Mouse (Mus musculus) adrenal gland, adult 8-10 months (tissue): ENCODE data around the gene Lef1. TPM values are rescaled to one million over a fixed set of nuclear protein-coding genes. Genes with fewer than 3 reads are reported as not detected.
A peak's percentile ranks its signal among the peaks of the same experiment; 100 is the strongest.

Experiments used
- DNase-seq: peaks from one replicate; pipeline ENCODE4 v3.0.0; 2022
- total RNA-seq, 4 experiments: library from RNA; stranded (reverse); gene quantifications; 2 replicates each; pipeline ENCODE4 v1.2.4; 2022

The Lef1 gene
- total RNA-seq, 4 experiments from 2014 or later: 9.3 to 21.7 (median 13.4) TPM

GRCm38 (mm10) chr3:131108094-131108653 is 2.1 kb upstream of the Lef1 start:
- DNase-seq: no peak

- no peak for DNase-seq
Measured at GRCm38 (mm10) chr3:131109066-131109685, 1.1 kb upstream of the Lef1 start.

GRCm38 (mm10) chr3:131109686-131110070 is 593 bp upstream of the Lef1 start:
- no peak for DNase-seq

- peak; percentile 21 for DNase-seq
Measured at GRCm38 (mm10) chr3:131111151-131111850, 1.0 kb downstream of the Lef1 start.

GRCm38 (mm10) chr3:131111851-131112572 is 1.7 kb downstream of the Lef1 start:
- DNase-seq: peak; percentile 63

DNA sequence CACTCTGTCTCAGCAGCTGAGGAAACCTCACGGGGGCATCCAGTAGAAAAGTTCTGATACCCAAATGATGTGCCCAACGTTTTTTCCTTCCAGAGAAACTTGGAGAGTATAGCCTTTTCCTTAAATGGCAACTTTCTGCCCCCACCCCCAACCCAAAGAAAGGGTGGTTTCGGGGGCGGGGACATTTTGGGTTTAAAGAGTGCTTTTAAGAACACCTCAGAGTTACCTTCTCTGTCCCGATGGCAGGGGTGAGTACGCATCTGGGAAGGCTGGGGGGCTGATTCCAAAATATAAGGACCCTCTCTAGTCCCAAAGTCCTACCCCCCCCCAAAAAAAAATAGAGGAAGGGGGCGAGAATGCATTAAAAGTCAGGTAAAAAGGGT is 2.3 kb downstream of the Lef1 start:
- DNase-seq: no peak

- no peak for DNase-seq
Measured at GRCm38 (mm10) chr3:131113029-131113428, 2.8 kb downstream of the Lef1 start.

GRCm38 (mm10) chr3:131116116-131116515 is 5.8 kb downstream of the Lef1 start:
- DNase-seq: no peak

DNA sequence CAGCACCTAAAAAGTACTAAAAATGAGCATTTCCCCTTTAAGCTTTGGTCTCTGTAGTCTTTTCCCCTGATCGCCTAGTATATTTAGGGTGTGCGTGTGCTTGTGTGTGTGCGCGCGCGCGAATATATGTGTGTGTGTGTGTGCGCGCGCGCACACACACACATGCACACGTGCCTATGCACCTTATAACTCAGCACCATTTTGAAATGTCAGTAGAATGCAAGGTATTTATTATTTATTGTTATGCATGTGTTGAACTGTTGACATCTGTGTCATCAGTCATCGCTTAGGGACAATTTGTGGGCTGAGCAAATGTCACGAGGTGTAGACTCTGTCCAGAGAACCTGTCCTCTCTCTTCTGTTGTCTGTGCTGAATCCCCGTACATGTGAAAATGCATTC is 7.1 kb downstream of the Lef1 start:
- DNase-seq: no peak

DNA sequence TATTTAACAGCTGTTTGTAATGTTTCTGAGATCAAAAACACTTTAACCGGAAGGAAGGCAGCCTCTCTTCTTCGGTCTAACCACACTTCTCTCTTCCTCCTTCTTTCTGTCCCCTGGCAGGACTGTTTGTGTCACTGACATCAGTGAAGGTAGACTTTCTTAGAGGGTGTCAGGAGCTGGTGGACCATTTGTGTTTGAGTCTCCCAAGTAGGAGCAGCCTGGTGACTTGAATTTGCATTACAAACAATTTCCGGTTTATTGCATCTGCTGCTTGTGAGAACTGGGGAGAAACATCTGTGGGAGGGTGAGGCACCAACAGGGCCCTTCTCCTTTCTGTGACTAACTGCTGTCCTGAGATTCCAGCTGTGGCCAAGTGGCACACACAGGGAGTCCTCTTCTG is 7.6 kb downstream of the Lef1 start:
- DNase-seq: no peak

- DNase-seq: no peak
Measured at GRCm38 (mm10) chr3:131119435-131119834, 9.2 kb downstream of the Lef1 start.

- no peak for DNase-seq
Measured at GRCm38 (mm10) chr3:131123501-131123900, 13.2 kb downstream of the Lef1 start.

- no peak for DNase-seq
Measured at GRCm38 (mm10) chr3:131125873-131126272, 15.6 kb downstream of the Lef1 start.

GRCm38 (mm10) chr3:131126438-131126837 is 16.2 kb downstream of the Lef1 start:
- no peak for DNase-seq

DNA sequence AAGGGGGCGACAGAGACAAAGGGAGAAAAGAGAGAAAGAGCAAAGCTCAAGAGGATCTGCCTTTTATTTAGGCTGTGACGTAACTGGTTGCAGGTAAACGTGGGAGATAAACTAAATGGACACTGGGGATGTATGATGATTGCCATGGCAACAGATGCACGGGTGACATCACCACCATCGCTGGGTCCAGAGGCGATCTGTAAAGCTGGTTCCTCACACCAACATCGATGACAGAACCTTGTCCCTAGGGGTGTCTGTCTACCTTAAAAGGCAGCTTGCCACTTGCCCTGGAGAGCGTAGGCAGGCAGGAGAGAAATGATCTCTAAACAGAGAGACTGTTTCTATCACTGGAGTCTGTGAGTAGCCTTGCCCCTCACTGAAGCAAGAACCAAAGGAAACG is 23.7 kb downstream of the Lef1 start:
- DNase-seq: no peak

- no peak for DNase-seq
Measured at GRCm38 (mm10) chr3:131135434-131135833, 25.2 kb downstream of the Lef1 start.

GRCm38 (mm10) chr3:131136455-131136854 is 26.2 kb downstream of the Lef1 start:
- peak; percentile 23 for DNase-seq

DNA sequence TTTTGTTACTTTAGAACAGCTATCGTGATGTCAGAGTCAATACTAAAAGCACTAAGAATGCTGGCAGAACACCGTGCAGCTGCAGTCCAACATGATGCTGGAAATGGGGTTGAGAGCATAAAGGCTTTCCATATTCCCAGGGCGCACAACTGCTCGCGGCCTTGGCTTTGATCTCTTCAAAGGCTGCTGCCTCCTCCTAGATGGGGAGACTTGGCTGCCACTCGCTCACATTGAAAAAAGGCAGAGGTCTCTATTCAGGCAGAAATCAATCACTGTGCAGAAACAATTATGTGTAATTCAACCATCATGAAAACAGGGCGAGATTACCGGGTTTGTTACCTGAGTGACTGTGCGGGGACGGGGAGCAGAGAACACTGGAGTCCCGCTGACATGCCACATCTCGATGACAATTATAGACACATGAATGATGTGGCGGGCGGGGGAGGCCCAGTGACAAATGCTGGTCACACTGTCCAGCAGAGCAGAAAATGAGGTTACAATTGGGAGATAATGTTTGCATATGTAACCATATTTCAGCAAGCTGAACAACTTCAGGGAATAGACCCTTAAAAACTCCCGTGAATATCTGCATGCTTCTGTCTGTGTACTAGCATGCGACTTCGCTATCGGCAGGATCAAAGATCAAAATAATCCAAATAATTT is 27.0 kb downstream of the Lef1 start:
- peak; percentile 48 for DNase-seq

- DNase-seq: no peak
Measured at GRCm38 (mm10) chr3:131138224-131138623, 28.0 kb downstream of the Lef1 start.

GRCm38 (mm10) chr3:131138797-131139196 is 28.5 kb downstream of the Lef1 start:
- DNase-seq: no peak

DNA sequence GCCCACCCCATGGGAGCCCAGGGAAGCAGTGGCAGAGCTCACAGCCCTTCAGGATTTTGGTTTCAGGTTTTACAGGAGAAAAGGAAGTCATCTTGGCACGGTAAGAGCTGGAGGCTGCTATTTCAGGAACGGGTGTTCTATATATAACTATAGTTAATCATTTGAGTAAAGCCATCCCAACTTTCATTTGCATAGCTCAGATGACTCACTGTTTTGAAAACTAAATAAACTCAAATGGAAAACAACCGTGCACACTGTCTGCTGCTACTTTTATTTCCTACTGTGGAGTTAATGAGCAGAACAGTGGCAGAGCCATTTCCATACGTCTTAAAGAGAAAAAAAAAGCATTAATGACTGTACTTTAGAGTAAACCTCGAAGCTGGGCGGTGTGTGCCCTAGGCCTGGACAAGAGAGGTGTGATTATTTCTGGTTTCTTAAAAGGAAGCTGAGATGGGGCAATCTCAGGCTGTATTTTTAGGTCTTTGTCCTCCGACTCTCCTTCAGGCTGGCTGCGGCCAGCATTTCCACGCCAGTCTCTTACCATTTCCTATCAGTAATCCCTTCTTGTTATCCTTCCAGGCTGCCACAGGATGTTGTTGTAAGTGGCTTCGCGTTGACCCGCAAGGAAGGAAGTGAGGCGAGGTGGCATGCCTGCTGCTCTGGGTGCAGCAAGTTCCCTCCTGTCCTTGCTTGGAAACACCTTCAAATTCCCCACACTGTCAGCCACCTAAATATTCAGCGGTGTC is 29.2 kb downstream of the Lef1 start:
- no peak for DNase-seq

DNA sequence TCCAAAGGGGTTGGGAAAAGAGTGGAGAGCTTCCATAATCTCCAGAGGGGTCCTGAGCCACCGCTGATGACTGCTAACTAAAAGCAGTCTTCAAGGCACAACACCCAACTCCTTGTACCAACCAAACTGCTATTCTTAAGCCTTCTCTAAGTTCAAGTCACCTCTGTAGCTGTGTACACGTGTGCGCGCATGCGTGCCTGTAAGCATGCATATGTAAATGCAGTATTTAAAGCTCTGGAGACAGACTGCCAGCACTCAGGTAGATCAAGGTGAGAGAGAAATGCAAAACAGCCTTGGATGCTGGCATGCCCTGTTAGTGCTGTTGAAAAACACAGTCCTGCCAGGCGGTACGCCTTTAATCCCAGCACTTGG is 29.8 kb downstream of the Lef1 start:
- DNase-seq: no peak
